26 mouse cellular contexts compared by ENCODE assay signal in the genomic region with DNA sequence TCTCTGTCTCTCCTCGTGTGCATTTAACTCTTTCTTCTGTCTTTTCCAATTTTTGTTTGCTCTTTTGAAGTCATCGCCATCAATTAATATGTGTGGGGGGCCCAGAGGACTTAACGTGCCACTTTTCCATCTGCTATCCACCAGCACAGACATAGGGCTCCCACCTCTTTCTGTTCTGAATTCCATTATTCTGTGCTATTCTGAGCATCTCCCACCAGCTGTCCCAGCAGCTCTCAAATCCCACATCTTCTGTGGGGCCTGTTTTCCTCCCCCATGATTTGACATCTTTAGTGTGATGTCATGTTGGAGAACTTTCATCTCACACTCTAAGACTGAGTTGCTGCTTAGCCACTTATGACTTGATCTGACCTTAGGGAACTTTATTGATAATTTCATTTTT.
DNase-seq lines count a peak whose midpoint lies in the region; TF ChIP-seq lines count a peak whose summit lies in the region.
"Had no signal": no experiment of that assay in that cellular context is flagged by ENCODE, and none has a peak within 500 bp of the region (broad histone marks: within the 10 kb centered on the region; RNA-seq: fewer than 3 reads in every experiment).

No protein-coding gene starts in this region.

- TF ChIP-seq CTCF in layer of hippocampus, adult 2 months (conservative IDR thresholded peaks at IDR 0.05): no peak

- H3K4me3 ChIP-seq in layer of hippocampus, adult 2 months: no peak overlapping the region
- H3K4me3 ChIP-seq: embryonic facial prominence, embryonic 10.5 days; embryonic facial prominence, embryonic 13.5 days; erythroblast, embryonic 14.5 days; forebrain, embryonic 12.5 days; forebrain, embryonic 15.5 days; heart, embryonic 12.5 days; heart, embryonic 15.5 days; hindbrain, embryonic 10.5 days; hindbrain, embryonic 13.5 days had no signal

- peak overlapping the region; percentile 80 for H3K27ac ChIP-seq in layer of hippocampus, adult 2 months
- H3K27ac ChIP-seq: embryonic facial prominence, embryonic 10.5 days; embryonic facial prominence, embryonic 13.5 days; forebrain, embryonic 12.5 days; forebrain, embryonic 15.5 days; heart, embryonic 15.5 days; hindbrain, embryonic 10.5 days; hindbrain, embryonic 13.5 days had no signal

- peak; percentile 49 to 56 for DNase-seq in layer of hippocampus, adult 2 months (ENCODE audit: low spot score in 2 of 2)
- no peak for DNase-seq in layer of hippocampus, adult 9-10 months (ENCODE audit: low spot score)
- peak; percentile 23 for DNase-seq in right cerebral cortex, adult 18-20 months
- DNase-seq in right cerebral cortex, postnatal 25 days: no peak
- DNase-seq in layer of hippocampus, postnatal 36 days: peak; percentile 37 to 49
- no peak for DNase-seq in kidney, postnatal 10 days
- DNase-seq: adrenal gland, adult 2 months; adrenal gland, postnatal 14 days; cerebellum, adult 11-12 months; cerebellum, adult 8-10 months; cerebellum, postnatal 10 days; cerebellum, postnatal 36 days; embryo, embryonic 11 days; gastrocnemius, postnatal 25 days; heart, adult 18-20 months; heart, postnatal 10 days; heart, postnatal 36 days had no signal

Comparison
In these comparisons a context has a peak if more than half of its experiments do, and no peak if none do; other contexts are left out.
1. DNase-seq: peak in layer of hippocampus, adult 2 months (2 of 2), right cerebral cortex, adult 18-20 months (single experiment) and layer of hippocampus, postnatal 36 days (2 of 2); none in layer of hippocampus, adult 9-10 months (single experiment), right cerebral cortex, postnatal 25 days (single experiment) and kidney, postnatal 10 days (single experiment).